ENCODE assay signal across 8 mouse cellular contexts in the genomic region with DNA sequence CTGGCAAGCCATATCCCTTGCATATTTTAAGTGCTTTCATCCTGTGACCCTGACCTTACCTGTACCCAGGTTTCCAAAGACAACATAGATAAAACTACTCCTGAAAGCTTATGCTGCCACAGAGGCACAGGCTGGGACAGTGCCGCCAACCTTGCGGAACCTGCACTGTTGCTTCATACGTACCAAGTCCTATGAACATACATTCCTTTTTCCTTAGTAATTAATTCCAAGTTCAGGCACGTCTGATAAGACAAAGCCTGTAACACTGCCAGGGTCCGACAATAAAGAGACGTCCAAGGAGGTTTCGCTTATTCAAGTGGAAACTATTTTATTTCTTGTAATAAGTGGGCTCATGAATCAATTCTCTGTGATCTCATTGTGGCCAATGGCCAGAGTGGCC.
DNase-seq lines count a peak whose midpoint lies in the region; ATAC-seq and TF ChIP-seq lines count a peak whose summit lies in the region.
"Had no signal": no experiment of that assay in that cellular context is flagged by ENCODE, and none has a peak within 500 bp of the region (broad histone marks: within the 10 kb centered on the region; RNA-seq: fewer than 3 reads in every experiment).

No protein-coding gene starts in this region.

- no peak for ATAC-seq in midbrain, embryonic 15.5 days (replicated peaks)

- TF ChIP-seq CTCF in lung, adult 2 months (IDR thresholded peaks at IDR 0.05; ENCODE audit: insufficient read depth, low read length) = no peak
- no peak for TF ChIP-seq CTCF in thymus, adult 2 months (IDR thresholded peaks at IDR 0.05; ENCODE audit: borderline replicate concordance, control insufficient read depth, extremely low read depth, insufficient read depth, low read length, poor library complexity)
- TF ChIP-seq CTCF in layer of hippocampus, adult 2 months (conservative IDR thresholded peaks at IDR 0.05) = no peak

- no peak overlapping the region for H3K4me2 ChIP-seq in midbrain, embryonic 15.5 days

- H3K4me1 ChIP-seq in lung, adult 2 months (ENCODE audit: control insufficient read depth, insufficient read depth, low read length) = no peaks in the 10 kb centered on the region; the same call in 1 of the 2 replicates
- H3K4me1 ChIP-seq in thymus, adult 2 months (replicated peaks; ENCODE audit: control insufficient read depth, insufficient read depth, low read length) = no peaks in the 10 kb centered on the region
- H3K4me1 ChIP-seq in midbrain, embryonic 15.5 days = no peaks in the 10 kb centered on the region

- no peaks in the 10 kb centered on the region for H3K9me3 ChIP-seq in midbrain, embryonic 15.5 days

- WGBS in lung, adult 2 months = 48% methylated on average over 7 of the region's 7 CpGs
- WGBS in thymus, adult 2 months = 89% methylated on average over 7 of the region's 7 CpGs
- WGBS in midbrain, embryonic 15.5 days = 41% methylated on average over 7 of the region's 7 CpGs

- peak; percentile 81 for DNase-seq in NIH3T3 (ENCODE audit: low read depth)
- DNase-seq in adrenal gland, adult 8-10 months = peak; percentile 79
- DNase-seq in heart, postnatal 10 days = peak; percentile 46 to 47
- DNase-seq in lung, adult 2 months = peak; percentile 16
- no peak for DNase-seq in thymus, adult 2 months
- no peak for DNase-seq in layer of hippocampus, adult 2 months (ENCODE audit: low spot score in 2 of 2)

- no peaks in the 10 kb centered on the region for H3K27me3 ChIP-seq in thymus, adult 2 months (ENCODE audit: control insufficient read depth, insufficient read depth, low read length)
- H3K27me3 ChIP-seq in midbrain, embryonic 15.5 days (replicated peaks) = no peaks in the 10 kb centered on the region

- no peak for TF ChIP-seq POLR2A in lung, adult 2 months (IDR thresholded peaks at IDR 0.05; ENCODE audit: borderline replicate concordance, extremely low read depth, low read depth, low read length)
- TF ChIP-seq POLR2A in thymus, adult 2 months (IDR thresholded peaks at IDR 0.05; ENCODE audit: control insufficient read depth, extremely low read depth, insufficient read depth, low read length, poor library complexity) = no peak

- H3K9ac ChIP-seq in midbrain, embryonic 15.5 days = no peak overlapping the region

- H3K36me3 ChIP-seq in thymus, adult 2 months (ENCODE audit: control insufficient read depth, insufficient read depth, low read length) = no peaks in the 10 kb centered on the region
- H3K36me3 ChIP-seq in midbrain, embryonic 15.5 days (replicated peaks) = no peaks in the 10 kb centered on the region

- intact Hi-C loops in heart, postnatal 10 days (cut with DNase I) = no loop called here

- H3K27ac ChIP-seq in thymus, adult 2 months (ENCODE audit: control insufficient read depth, insufficient read depth, low read length) = no peak overlapping the region
- H3K27ac ChIP-seq in layer of hippocampus, adult 2 months = no peak overlapping the region
- H3K27ac ChIP-seq in midbrain, embryonic 15.5 days = no peak overlapping the region
- H3K27ac ChIP-seq: heart, adult 2 months had no signal

- no peak overlapping the region for H3K4me3 ChIP-seq in lung, adult 2 months (replicated peaks; ENCODE audit: extremely low read depth, low read depth, low read length)
- no peak overlapping the region for H3K4me3 ChIP-seq in thymus, adult 2 months (ENCODE audit: control insufficient read depth, insufficient read depth, low read length)
- H3K4me3 ChIP-seq in layer of hippocampus, adult 2 months = no peak overlapping the region
- H3K4me3 ChIP-seq in midbrain, embryonic 15.5 days = no peak overlapping the region
- H3K4me3 ChIP-seq: heart, adult 2 months had no signal

Comparison
In these comparisons a context has a peak if more than half of its experiments do, and no peak if none do; other contexts are left out.
1. DNase-seq: peak in NIH3T3 (single experiment), adrenal gland, adult 8-10 months (single experiment), heart, postnatal 10 days (2 of 2) and lung, adult 2 months (single experiment); none in thymus, adult 2 months (single experiment) and layer of hippocampus, adult 2 months (0 of 2).